Mouse (Mus musculus): ENCODE results near the gene Mad1l1.

DNA sequence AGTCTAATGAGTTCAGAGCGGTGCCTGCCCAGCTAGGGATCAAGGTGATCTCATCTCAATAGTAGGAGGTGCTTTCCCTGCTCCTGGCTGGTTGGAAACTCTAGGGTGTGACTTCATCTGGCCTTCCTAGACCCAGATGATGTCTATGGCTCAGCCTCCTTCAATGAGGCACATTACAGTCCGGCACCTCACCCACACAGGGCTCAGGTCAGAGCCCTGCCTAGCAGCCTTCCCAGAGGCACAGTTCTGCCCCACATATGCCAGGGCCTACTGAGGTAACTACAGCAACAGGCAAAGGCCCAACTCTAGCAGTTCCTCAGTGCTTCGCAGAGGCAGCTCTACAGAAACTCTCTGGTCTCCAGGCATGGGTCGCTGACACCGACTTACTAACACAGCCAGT is 63.9 kb downstream of the Mad1l1 start:
- TF ChIP-seq CTCF (IDR thresholded peaks at IDR 0.05; ENCODE audit: control insufficient read depth, insufficient read depth, insufficient read length) (no peak), MYOD1 (IDR thresholded peaks at IDR 0.05; ENCODE audit: control insufficient read depth, insufficient read length, low read depth) (no peak), USF1 (IDR thresholded peaks at IDR 0.05; ENCODE audit: low read depth) (no peak), MAX (IDR thresholded peaks at IDR 0.05) (no peak)

Measured in C2C12 (cell line).